Mouse (Mus musculus) embryonic fibroblast, embryonic 13.5 days (primary cell): ENCODE results near the gene Rpsa.

ENCODE experiments used
- CTCF ChIP-seq: IDR thresholded peaks from 2 replicates; pipeline ENCODE4 v1.5.1; 2011; ENCODE audit warnings: mild to moderate bottlenecking, control low read depth, low read length, moderate library complexity, borderline replicate concordance; ENCODE audit not compliant: insufficient read depth
- POLR2A ChIP-seq: IDR thresholded peaks from 2 replicates; pipeline ENCODE4 v1.6.1; 2011; ENCODE audit warnings: low read depth, mild to moderate bottlenecking, control low read depth, low read length, moderate library complexity

DNA sequence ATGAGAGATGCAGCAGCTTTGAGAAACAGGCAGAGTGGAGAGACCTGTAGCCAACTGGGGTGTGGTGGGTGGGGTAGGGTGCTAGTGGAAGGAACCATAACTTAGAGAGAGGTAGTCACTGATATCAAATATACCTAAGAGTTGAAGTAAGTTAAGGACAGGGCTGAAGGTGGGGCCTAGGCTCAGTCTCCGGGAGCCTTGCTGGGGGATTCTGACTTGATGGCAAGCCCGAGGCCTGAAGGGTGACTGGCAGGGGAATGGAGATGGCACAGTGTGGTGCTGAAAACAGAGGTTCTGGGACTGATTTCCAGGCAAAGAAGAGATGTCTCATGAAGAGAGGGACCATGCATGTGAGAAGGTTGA lies 12.7 kb upstream of the Rpsa start:
- TF ChIP-seq CTCF (no peak), POLR2A (no peak)
